Mouse (Mus musculus): ENCODE data around the gene Dop1b. TPM values are rescaled to one million over a fixed set of nuclear protein-coding genes. Genes with fewer than 3 reads are reported as not detected.

The Dop1b gene
- total RNA-seq, 2 experiments from 2014 or later: 78.4 to 125 TPM

DNA sequence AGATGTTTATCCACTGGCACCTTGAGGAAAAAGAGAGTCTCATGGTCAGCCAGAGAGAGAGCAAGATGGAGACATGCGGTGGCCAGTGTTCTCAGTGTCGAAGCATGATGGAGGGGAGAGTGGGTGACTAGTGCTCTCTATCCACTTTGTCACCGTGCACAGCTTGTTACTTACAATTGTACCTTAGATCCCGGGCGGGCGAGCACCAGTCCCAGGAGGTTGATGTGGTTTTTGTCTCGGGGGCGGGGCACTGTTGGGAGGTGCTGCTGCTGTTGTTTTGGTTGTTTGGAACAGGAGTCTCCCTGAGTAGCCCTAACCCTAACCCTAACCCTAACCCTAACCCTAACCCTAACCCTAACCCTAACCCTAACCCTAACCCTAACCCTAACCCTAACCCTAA, 77.2 kb downstream of the Dop1b start:
- no peak for ATAC-seq (replicated peaks; ENCODE audit: low FRiP score, poor library complexity, severe bottlenecking)

DNA sequence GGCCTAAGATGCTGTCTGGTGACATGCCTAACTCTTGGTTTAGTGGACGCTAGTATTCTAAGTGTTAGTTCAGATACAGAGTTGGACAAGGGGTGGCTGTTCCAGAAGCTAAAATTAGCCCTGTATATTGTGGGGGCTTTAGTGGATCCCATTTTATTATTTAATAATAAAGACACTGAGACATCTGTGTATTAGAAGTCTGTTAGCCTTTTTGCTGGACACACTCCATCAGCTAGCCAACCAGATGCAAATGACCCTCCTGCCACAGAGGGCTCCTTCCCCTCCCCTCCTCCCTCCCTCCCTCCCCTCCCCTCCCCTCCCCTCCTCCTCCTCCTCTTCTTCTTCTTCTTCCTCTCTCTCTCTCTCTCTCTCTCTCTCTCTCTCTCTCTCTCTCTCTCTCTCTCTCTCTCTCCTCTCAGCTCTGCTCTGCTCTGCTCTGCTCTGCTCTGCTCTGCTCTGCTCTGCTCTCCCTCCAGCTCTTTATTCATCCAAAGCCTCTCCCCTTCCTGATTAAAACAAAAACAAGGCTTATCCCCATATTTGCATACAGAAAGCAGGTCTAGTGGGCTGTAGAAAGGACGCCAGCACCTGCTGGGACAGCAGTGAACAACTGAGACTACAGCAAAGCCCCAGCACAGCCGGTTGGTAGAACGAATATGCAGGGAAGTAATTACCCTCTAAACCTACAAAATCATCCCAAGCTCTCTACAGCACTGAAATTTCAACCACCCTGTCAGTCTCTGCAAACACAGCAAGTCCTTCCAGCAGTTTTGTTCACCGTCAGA, 78.5 kb downstream of the Dop1b start:
- no peak for ATAC-seq (replicated peaks; ENCODE audit: low FRiP score, poor library complexity, severe bottlenecking)

DNA sequence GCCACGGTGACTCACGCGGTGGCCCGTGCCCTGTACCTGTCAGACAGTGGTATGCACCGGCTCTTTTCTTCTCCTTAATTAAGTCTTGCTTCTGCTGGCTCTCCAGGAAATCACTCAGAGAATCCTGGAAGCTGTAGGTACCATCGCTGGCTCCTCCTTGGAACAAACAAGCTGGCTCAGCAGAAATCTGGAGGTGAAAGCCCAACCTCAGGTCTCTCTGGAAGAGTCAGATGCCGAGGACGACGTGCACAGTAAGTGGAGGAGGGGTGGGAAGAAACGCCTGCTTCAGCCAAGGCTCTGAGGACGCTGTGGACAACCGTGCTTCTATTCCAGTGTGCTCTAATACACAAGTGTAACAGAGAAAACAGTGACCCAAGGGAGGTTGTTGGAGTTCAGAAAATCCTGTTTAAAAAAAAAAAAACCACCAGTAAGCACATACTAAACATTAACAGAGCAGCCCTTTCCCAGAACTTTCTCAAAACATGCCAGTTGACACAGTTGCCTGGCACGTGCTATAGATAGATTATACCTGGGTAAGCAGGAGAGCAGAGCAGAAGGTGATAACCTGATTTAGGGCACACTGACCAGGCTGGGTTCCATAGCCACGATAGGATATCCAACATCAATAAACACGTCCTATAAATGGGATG, 81.4 kb downstream of the Dop1b start:
- no peak for ATAC-seq (replicated peaks; ENCODE audit: low FRiP score, poor library complexity, severe bottlenecking)

DNA sequence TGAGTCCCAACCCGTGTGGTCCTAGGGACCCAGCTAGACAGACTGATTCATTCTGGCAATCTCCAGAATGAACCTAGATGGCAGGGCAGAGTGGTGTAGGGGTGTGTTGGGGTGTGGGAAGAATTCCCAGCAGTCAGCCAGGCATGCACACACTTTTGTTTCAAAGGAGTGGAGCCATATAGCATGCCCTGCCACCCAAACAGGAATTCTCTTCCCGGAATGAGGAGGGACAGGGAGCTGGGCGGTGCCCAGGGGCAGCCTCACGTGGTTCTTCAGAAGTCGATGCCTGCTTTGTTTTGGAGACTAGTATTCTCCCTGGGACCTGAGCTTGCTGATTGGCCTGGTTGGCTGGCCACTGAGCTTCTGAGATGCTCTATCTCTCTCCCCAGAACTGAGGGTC, 83.1 kb downstream of the Dop1b start:
- ATAC-seq (replicated peaks; ENCODE audit: low FRiP score, poor library complexity, severe bottlenecking): no peak

DNA sequence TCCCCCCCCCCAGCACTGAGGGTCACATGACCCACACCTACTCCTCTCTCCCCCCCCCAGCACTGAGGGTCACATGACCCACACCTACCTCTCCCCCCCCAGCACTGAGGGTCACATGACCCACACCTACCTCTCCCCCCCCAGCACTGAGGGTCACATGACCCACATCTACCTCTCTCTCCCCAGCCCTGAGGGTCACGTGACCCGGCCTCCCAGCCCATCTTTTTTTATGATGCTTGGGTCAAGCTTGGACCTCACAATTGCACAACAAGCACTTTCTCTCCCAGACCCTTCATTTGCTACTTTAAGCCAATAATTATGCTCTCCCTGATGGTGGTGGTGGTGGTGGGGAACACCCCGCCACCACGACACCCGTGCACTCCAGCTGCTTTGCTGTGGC, 83.7 kb downstream of the Dop1b start:
- no peak for ATAC-seq (replicated peaks; ENCODE audit: low FRiP score, poor library complexity, severe bottlenecking)

DNA sequence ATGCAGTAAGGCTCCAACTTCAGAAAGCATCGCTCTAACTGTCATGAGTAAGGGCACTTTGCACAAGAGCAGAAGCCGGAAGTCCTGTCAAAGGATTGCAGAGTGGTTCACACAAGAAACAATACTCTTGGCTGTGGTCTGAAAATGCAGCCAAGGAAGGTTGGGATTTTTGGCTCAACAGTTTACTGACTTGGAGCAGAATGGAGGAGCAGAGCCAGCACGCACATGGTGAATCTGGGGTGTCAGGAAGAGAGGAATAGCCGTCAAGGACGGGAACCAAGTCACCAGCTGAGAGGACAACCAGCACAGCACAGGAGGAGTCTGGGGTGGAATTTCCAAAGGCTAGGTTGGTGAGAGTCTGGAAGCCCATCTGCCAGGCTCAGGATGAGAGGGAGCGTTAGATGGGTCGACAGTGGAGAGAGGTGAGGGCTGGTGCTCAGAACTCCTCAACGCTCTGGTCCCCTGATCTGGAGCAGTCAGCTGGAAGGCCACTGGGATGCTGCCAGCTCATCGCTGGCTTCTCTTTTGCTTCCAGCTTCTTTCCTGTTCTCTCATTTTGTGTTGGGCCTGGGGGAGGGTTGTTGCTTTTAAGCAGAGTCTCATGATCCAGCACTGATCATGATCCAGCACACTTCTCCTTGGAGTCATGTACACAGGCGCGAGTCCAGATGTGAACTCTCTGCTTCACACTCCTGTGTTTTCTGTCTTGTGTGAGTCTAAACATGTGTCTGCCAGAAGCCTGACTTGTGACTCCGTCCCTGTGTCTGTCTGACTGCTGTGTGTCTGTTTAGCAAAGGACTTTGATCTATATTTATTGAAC, 85.5 kb downstream of the Dop1b start:
- ATAC-seq (replicated peaks; ENCODE audit: low FRiP score, poor library complexity, severe bottlenecking): no peak

DNA sequence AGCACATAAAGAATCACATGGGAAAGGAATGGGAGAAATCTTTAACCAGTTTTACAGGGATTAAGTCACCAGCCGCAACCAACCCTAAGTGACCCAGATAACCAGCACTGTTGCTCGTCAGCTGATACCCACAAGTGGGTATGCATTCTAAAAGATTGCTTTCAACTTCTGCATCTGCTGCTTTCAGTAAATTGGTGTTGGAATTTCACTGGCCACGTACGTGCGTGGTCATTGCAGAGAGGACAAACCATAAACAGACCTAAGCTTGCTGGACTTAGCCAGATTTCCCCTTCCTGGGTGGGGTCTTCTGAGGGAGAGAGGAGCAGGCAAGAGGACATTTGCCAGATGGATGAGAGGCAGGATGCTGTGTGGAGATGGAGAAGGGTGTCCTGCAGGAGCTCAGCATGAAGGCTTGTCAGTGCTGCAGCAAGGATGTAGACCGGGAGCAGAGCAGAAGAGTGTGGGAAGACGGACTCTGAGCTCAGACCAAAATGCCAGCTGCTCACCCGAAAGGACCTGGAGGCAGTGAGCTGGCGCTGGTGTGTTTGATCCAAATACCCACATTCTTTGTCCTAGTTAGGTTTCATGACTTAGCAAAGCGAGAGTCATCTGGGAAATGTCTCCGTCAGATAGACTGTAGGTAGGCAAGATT, 86.3 kb downstream of the Dop1b start:
- ATAC-seq (replicated peaks; ENCODE audit: low FRiP score, poor library complexity, severe bottlenecking): no peak

DNA sequence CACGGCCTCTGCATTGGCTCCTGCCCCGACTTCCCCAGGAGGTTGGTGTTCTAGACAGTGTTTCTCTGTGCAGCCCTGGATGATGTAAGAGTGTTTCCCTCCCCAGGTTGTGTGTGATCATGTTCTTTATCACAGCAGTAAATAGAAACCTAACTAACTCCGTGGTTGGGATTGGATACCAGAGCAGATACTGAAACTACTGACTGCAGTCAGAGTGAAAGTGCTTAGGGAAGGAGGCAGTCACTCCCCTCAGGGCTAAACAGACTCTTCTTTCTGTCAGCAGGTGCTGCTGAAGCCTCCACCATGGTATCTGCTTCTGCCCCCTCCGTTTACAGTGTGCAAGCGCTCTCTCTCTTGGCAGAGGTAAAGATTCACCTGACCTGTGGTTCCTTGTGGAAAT, 86.9 kb downstream of the Dop1b start:
- ATAC-seq (replicated peaks; ENCODE audit: low FRiP score, poor library complexity, severe bottlenecking): no peak

DNA sequence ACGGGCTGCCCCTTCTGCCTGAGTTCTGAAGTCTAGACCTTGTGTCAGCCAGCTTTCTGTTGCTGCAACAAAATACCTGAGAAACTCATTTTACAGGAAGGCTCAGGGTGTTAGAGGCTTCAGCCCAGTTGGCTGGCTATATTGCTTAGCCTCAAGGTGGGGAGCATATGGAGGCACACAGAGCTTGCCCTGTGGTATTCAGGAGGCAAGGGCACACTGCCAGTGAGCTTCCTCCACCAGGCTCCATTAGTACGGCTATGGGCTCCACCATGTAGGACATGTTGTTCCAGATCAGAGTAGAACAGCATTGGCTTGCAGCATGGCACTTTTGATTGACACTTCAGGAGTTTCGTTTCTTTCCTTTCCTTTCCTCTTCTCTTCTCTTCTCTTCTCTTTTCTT, 87.4 kb downstream of the Dop1b start:
- no peak for ATAC-seq (replicated peaks; ENCODE audit: low FRiP score, poor library complexity, severe bottlenecking)

DNA sequence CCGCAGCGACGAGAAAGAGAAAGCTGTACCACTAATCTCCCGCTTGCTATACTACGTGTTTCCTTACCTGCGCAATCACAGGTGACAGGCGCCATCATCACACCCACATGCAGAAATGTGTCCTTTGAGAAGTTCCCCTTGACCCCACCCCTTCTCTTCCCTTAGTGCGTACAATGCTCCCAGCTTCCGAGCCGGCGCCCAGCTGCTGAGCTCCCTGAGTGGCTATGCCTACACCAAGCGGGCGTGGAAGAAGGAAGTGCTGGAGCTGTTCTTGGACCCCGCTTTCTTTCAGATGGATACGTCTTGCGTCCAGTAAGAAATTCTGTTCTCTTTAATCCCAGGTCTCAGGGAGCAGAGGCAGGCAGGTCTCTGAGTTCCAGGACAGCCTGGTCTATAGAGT, 88.2 kb downstream of the Dop1b start:
- ATAC-seq (replicated peaks; ENCODE audit: low FRiP score, poor library complexity, severe bottlenecking): no peak

DNA sequence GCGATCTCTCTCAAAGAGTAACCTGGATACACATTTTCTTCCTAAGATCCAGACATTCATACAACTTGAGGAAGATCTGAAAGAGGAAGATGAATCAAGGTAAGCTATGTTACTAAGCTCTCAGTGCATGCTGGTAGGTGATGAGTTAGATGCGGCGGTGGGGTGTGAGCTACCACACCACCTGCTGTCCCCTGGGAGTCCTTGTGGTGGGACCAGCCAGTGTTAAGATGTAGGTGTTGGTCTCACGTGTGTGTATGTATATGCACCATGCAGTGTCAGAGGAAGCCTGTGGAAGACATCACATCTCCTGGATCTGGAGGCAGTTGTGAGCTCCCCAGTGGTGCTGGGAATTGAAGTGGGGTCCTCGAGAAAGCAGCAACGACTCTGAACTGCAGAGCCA, 95.5 kb downstream of the Dop1b start:
- no peak for ATAC-seq (replicated peaks; ENCODE audit: low FRiP score, poor library complexity, severe bottlenecking)

DNA sequence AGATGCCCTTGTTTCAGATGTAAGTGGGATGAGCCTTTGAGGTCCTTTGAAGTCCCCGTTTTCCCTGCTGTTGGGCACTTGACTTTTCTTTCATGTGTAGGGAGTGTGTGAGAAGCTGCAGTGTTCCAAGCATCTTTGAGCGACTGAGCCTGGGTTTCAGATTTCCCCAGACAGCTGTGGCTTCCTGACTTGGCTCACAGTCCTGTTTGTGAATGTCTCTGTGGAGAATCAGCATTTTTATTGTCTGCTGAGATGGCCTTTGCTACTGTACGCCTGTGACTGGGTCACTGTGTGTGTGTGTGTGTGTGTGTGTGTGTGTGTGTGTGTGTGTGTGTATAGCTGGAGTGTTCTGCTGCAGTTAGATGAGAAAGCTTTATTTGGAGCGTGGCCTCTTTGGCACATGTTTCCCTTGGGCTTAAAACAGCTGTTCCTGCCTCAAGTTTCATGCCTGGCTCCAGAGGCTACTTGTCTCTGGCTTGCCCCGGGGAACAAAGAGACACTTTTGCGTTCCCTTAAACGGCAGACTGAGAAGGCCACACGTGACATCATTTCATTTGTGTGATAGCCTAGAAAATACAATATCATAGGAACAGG, 96.4 kb downstream of the Dop1b start:
- no peak for ATAC-seq (replicated peaks; ENCODE audit: low FRiP score, poor library complexity, severe bottlenecking)

DNA sequence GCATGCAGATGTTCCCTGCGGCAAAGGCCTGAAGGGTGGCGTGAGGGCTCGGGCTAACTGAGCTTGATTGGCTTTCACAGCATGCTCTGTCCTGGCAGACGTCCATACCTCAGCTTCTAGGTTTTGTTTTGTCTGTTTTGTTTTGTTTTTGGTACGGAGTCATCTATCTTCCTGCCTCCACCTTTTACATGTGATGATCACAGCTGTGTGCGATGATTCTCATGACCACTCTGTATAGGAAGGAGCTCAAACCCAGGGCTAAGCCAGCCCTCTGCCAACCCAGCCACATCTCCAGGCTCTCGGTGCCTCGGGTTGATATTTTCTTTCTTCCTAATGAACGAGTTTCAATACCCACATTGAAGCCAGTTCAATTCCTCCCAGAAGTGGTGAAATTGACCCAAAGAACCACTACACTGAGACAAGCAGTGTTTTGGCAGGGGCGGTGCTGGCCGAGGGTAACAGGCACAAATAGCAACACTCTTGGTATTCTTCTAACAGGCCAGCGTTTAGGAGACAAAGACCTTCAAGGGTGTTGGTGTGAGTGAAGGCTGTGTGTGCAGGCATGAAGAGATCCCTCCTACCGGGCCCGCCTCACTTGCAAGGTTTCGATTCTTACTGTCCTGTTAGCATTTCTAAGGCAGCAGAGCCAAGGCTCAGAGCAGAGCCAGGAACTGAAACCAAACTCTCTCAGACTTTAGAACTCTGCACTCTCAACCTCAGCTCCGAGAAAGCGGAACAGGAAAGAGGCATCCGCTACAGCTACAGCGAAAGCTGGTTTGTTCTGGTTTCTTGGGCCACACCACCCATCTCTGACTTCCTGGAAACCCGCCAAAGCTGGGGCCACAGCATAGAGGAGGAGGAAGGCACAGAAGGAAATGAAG, 104.4 kb downstream of the Dop1b start:
- peak; percentile 74 for ATAC-seq (replicated peaks; ENCODE audit: low FRiP score, poor library complexity, severe bottlenecking)

DNA sequence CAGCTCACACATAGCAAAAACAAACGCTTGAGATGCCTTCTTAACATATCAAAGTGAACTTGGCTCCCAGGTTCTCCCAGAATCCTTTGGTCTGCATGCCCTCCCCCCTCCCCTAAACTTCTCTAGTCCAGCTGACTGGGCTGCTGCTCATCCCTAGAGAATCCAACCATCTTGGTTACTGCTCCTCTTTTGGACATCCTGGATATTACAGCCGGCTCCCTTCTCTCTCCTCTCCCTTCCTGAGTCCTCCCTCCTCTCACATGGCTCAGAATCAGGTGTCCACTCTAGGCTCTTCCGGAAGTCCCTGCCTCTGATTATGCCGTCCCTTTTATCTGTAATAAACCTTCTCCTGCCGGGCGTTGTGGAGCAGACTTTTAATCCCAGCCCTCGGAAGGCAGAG, 105.2 kb downstream of the Dop1b start:
- 0 out of 2 replicates have a peak, but pooled peaks have one; percentile 17 for ATAC-seq (replicated peaks; ENCODE audit: low FRiP score, poor library complexity, severe bottlenecking)

DNA sequence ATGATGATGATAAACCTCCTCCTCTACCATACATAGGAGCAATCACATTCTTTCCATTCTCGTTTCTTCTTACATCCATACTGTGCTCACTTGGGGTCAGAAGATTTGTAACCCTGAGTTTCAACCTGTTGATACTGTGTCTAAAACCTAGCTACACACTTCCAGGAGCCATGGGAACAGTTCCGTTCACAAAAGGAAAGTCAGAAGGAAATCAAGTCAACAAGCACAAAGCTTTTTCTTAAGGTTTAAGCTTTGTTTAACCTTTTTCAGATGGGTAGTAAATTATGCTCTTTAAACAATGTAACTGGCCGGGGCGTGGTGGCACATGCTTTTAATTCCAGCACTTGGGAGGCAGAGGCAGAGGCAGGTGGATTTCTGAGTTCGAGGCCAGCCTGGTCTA, 105.7 kb downstream of the Dop1b start:
- no peak for ATAC-seq (replicated peaks; ENCODE audit: low FRiP score, poor library complexity, severe bottlenecking)

DNA sequence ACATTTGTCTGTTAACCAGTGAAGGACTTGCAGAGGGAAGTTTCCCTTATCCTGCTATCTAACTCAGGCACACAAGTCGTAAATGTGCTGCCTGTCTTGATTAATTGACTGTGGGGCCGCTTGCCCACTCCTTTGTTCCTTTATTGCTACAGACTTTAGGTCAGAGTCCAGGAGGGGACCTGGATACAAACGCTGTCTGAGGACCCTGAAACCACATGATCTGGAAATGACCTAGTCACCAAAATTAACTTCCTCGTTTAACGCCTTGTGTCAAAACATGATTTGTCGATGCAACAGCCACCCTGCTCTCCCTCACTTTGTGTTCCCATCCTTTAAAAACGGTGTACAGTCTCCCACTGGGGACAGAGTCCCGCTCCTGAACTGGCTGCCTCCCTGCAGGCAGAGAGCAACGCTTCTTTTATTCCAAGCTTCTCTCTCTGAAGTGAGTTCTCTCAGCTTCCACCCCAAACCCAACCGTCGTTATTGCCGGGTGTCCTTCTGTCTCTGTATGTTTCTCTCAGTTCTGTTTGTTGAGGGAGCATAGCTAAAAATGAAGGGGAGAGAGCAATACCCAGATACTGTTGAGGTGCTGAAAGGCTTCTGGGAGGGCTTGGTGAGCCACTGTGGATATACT, 107.1 kb downstream of the Dop1b start:
- ATAC-seq (replicated peaks; ENCODE audit: low FRiP score, poor library complexity, severe bottlenecking): peak; percentile 46

DNA sequence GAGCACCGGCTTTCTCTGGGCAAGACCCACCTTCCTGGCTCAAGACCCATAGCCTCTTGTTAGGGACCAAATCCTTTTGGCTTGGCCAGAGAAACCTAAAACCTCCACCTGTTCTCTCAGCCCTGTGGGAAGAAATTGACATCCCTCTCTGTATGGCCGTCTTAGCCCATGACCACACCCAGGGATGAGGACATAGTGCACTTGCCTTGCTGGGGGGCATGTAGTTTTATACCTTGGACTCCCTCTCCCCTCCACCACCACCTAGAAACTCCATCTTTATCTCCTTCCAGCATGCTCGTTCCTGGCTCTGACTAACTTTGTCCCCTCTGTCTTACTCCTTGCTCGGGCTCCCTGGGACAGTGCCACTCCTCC, 107.6 kb downstream of the Dop1b start:
- 0 out of 2 replicates have a peak, but pooled peaks have one; percentile 18 for ATAC-seq (replicated peaks; ENCODE audit: low FRiP score, poor library complexity, severe bottlenecking)

DNA sequence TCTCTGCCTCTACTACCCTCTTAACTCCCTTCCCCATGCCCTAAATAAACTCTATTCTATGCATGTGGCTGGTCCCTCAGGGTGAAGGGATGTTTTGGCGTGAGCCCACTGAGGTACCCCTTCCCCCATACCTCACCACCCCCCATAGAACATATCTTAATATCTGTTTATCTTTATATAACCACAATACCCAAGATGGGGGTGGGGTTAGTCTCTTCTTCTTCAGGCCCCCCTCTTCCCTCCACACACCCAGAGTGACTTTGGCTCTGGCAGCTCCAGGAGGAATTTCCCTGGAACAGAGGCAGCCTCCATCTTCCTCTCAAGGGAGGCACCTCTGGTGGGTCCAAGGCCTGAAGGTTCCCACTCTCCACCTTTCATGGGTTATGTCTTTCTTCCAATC, 108.3 kb downstream of the Dop1b start:
- no peak for ATAC-seq (replicated peaks; ENCODE audit: low FRiP score, poor library complexity, severe bottlenecking)

DNA sequence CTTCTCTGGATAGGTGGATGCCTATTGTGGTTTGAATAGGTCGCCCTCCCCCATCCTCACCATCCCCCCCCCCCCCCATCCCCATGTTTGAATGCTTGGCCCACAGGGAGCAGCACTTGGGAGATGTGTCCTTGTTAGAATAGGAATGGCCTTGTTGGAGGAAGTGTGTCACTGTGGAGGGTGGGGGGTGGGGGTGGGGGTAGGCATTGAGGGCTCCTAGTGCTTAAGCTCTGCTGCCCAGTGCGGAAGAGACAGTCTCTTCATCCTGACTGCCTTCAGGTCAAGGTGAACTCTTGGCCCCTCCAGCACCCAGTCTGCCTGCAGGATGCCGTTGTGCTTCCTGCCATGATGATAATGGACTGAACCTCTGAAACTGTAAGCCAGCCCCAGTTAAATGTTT, 110.0 kb downstream of the Dop1b start:
- no peak for ATAC-seq (replicated peaks; ENCODE audit: low FRiP score, poor library complexity, severe bottlenecking)

All from erythroblast, adult 5-6 weeks (primary cell).